13 mouse cellular contexts compared by ENCODE assay signal in genomic region chr1:82603198-82603950, GRCm38 (mm10).
"Had no signal": no experiment of that assay in that cellular context is flagged by ENCODE, and none has a peak within 500 bp of the region (broad histone marks: within the 10 kb centered on the region; RNA-seq: fewer than 3 reads in every experiment).

No protein-coding gene starts in this region.

- H3K4me2 ChIP-seq: limb, embryonic 15.5 days; liver, embryonic 12.5 days; midbrain, embryonic 13.5 days; neural tube, embryonic 15.5 days had no signal

- ATAC-seq: hindbrain, embryonic 16.5 days; inflammation-experienced regulatory T-cells, adult 6 months; liver, embryonic 12.5 days; midbrain, embryonic 13.5 days had no signal

- H3K4me3 ChIP-seq: limb, embryonic 15.5 days; liver, embryonic 12.5 days; midbrain, embryonic 13.5 days; neural tube, embryonic 15.5 days had no signal

- H3K9me3 ChIP-seq: limb, embryonic 15.5 days; liver, embryonic 12.5 days; midbrain, embryonic 13.5 days; neural tube, embryonic 15.5 days had no signal

- H3K36me3 ChIP-seq: limb, embryonic 15.5 days; liver, embryonic 12.5 days; midbrain, embryonic 13.5 days; neural tube, embryonic 15.5 days had no signal

- DNase-seq: kidney, adult 11 months; kidney, postnatal 36 days; layer of hippocampus, adult 9-11 months; layer of hippocampus, postnatal 36 days; right cerebral cortex, adult 18-20 months; right cerebral cortex, postnatal 25 days; thymus, postnatal 4 days had no signal

- H3K27ac ChIP-seq: limb, embryonic 15.5 days; liver, embryonic 12.5 days; midbrain, embryonic 13.5 days; neural tube, embryonic 15.5 days had no signal

- H3K4me1 ChIP-seq: limb, embryonic 15.5 days; liver, embryonic 12.5 days; midbrain, embryonic 13.5 days; neural tube, embryonic 15.5 days had no signal

- H3K9ac ChIP-seq: limb, embryonic 15.5 days; liver, embryonic 12.5 days; midbrain, embryonic 13.5 days; neural tube, embryonic 15.5 days had no signal

- H3K27me3 ChIP-seq: limb, embryonic 15.5 days; liver, embryonic 12.5 days; midbrain, embryonic 13.5 days; neural tube, embryonic 15.5 days had no signal
